Mouse (Mus musculus): Measurements from ENCODE around the gene Ksr1. TPM values are rescaled to one million over a fixed set of nuclear protein-coding genes. Genes with fewer than 3 reads are reported as not detected.

The Ksr1 gene
- polyA plus RNA-seq, 1 experiment from 2014 or later = 4.7 TPM

- no peak for ATAC-seq
- no peak overlapping the region for H3K4me3 ChIP-seq (ENCODE audit: low read depth, low read length)
- 89% methylated on average over 6 of the region's 6 CpGs for WGBS
- H3K9ac ChIP-seq (ENCODE audit: low read depth, low read length) = no peak overlapping the region
- H3K27me3 ChIP-seq (replicated peaks; ENCODE audit: control insufficient read depth, insufficient read depth, low read length) = no peaks in the 10 kb centered on the region
- H3K27ac ChIP-seq (ENCODE audit: low read depth, low read length) = no peak overlapping the region
- peaks cover 4% of the 10 kb centered on the region; the same call in 1 of the 2 replicates for H3K4me1 ChIP-seq (replicated peaks; ENCODE audit: control insufficient read depth, insufficient read depth, low read length)
- H3K36me3 ChIP-seq (ENCODE audit: control insufficient read depth, insufficient read depth) = no peaks in the 10 kb centered on the region; the same call in 1 of the 2 replicates
- no peak overlapping the region for H3K4me2 ChIP-seq (replicated peaks; ENCODE audit: low read depth)
- no peaks in the 10 kb centered on the region for H3K9me3 ChIP-seq (ENCODE audit: control insufficient read depth)
- no peak for TF ChIP-seq CTCF (IDR thresholded peaks at IDR 0.05; ENCODE audit: low read depth)
These were observed 54.0 kb downstream of the Ksr1 start for GRCm38 (mm10) chr11:79092245-79092644.

GRCm38 (mm10) chr11:79089756-79090155 lies 56.5 kb downstream of the Ksr1 start:
- H3K36me3 ChIP-seq (ENCODE audit: control insufficient read depth, insufficient read depth) = no peaks in the 10 kb centered on the region; the same call in 1 of the 2 replicates

GRCm38 (mm10) chr11:79089027-79089426 lies 57.2 kb downstream of the Ksr1 start:
- no peak overlapping the region for H3K4me2 ChIP-seq (replicated peaks; ENCODE audit: low read depth)
- H3K4me3 ChIP-seq (ENCODE audit: low read depth, low read length) = no peak overlapping the region
- no peak for ATAC-seq
- H3K27ac ChIP-seq (ENCODE audit: low read depth, low read length) = no peak overlapping the region
- H3K4me1 ChIP-seq (replicated peaks; ENCODE audit: control insufficient read depth, insufficient read depth, low read length) = no peaks in the 10 kb centered on the region
- no peaks in the 10 kb centered on the region; the same call in 1 of the 2 replicates for H3K36me3 ChIP-seq (ENCODE audit: control insufficient read depth, insufficient read depth)
- TF ChIP-seq CTCF (IDR thresholded peaks at IDR 0.05; ENCODE audit: low read depth) = no peak
- H3K9me3 ChIP-seq (ENCODE audit: control insufficient read depth) = no peaks in the 10 kb centered on the region
- WGBS = 63% methylated on average over 5 of the region's 5 CpGs
- no peaks in the 10 kb centered on the region for H3K27me3 ChIP-seq (replicated peaks; ENCODE audit: control insufficient read depth, insufficient read depth, low read length)
- no peak overlapping the region for H3K9ac ChIP-seq (ENCODE audit: low read depth, low read length)

More at GRCm38 (mm10) chr11:79089756-79090155, 56.5 kb downstream of the Ksr1 start:
- no peak for ATAC-seq
- H3K9ac ChIP-seq (ENCODE audit: low read depth, low read length) = no peak overlapping the region
- H3K27me3 ChIP-seq (replicated peaks; ENCODE audit: control insufficient read depth, insufficient read depth, low read length) = no peaks in the 10 kb centered on the region
- no peaks in the 10 kb centered on the region for H3K9me3 ChIP-seq (ENCODE audit: control insufficient read depth)
- H3K4me1 ChIP-seq (replicated peaks; ENCODE audit: control insufficient read depth, insufficient read depth, low read length) = no peaks in the 10 kb centered on the region
- whole genome bisulfite sequencing = 85% methylated on average over 1 of the region's 1 CpGs
- TF ChIP-seq CTCF (IDR thresholded peaks at IDR 0.05; ENCODE audit: low read depth) = no peak
- no peak overlapping the region for H3K4me2 ChIP-seq (replicated peaks; ENCODE audit: low read depth)
- no peak overlapping the region for H3K4me3 ChIP-seq (ENCODE audit: low read depth, low read length)
- H3K27ac ChIP-seq (ENCODE audit: low read depth, low read length) = no peak overlapping the region; the same call in 1 of the 2 replicates

GRCm38 (mm10) chr11:79088325-79088724 lies 57.9 kb downstream of the Ksr1 start:
- H3K9ac ChIP-seq (ENCODE audit: low read depth, low read length) = no peak overlapping the region
- H3K4me2 ChIP-seq (replicated peaks; ENCODE audit: low read depth) = no peak overlapping the region

GRCm38 (mm10) chr11:79087731-79088311 lies 58.4 kb downstream of the Ksr1 start:
- 89% methylated on average over 4 of the region's 4 CpGs for WGBS
- Histone ChIP-seq H3K4me1 (replicated peaks; ENCODE audit: control insufficient read depth, insufficient read depth, low read length) (no peaks in the 10 kb centered on the region), H3K36me3 (ENCODE audit: control insufficient read depth, insufficient read depth) (no peaks in the 10 kb centered on the region), H3K4me2 (replicated peaks; ENCODE audit: low read depth) (no peak overlapping the region), H3K27ac (ENCODE audit: low read depth, low read length) (0 out of 2 replicates have a peak overlapping the region, but pooled peaks have one; percentile 35), H3K27me3 (replicated peaks; ENCODE audit: control insufficient read depth, insufficient read depth, low read length) (no peaks in the 10 kb centered on the region), H3K9me3 (ENCODE audit: control insufficient read depth) (no peaks in the 10 kb centered on the region), H3K9ac (ENCODE audit: low read depth, low read length) (no peak overlapping the region), H3K4me3 (ENCODE audit: low read depth, low read length) (no peak overlapping the region)
- no peak for TF ChIP-seq CTCF (IDR thresholded peaks at IDR 0.05; ENCODE audit: low read depth)
- ATAC-seq = no peak

More at GRCm38 (mm10) chr11:79088325-79088724, 57.9 kb downstream of the Ksr1 start:
- Histone ChIP-seq H3K36me3 (ENCODE audit: control insufficient read depth, insufficient read depth) (no peaks in the 10 kb centered on the region), H3K9me3 (ENCODE audit: control insufficient read depth) (no peaks in the 10 kb centered on the region), H3K4me1 (replicated peaks; ENCODE audit: control insufficient read depth, insufficient read depth, low read length) (no peaks in the 10 kb centered on the region), H3K4me3 (ENCODE audit: low read depth, low read length) (no peak overlapping the region), H3K27me3 (replicated peaks; ENCODE audit: control insufficient read depth, insufficient read depth, low read length) (no peaks in the 10 kb centered on the region), H3K27ac (ENCODE audit: low read depth, low read length) (no peak overlapping the region)
- TF ChIP-seq CTCF (IDR thresholded peaks at IDR 0.05; ENCODE audit: low read depth) = no peak
- WGBS = 80% methylated on average over 9 of the region's 9 CpGs
- no peak for ATAC-seq

- H3K4me2 ChIP-seq (replicated peaks; ENCODE audit: low read depth) = no peak overlapping the region
- no peak overlapping the region for H3K9ac ChIP-seq (ENCODE audit: low read depth, low read length)
- no peaks in the 10 kb centered on the region for H3K9me3 ChIP-seq (ENCODE audit: control insufficient read depth)
- no peak overlapping the region; the same call in 1 of the 2 replicates for H3K27ac ChIP-seq (ENCODE audit: low read depth, low read length)
- no peaks in the 10 kb centered on the region for H3K36me3 ChIP-seq (ENCODE audit: control insufficient read depth, insufficient read depth)
- no peak for TF ChIP-seq CTCF (IDR thresholded peaks at IDR 0.05; ENCODE audit: low read depth)
- WGBS = 58% methylated on average over 12 of the region's 12 CpGs
- no peaks in the 10 kb centered on the region for H3K27me3 ChIP-seq (replicated peaks; ENCODE audit: control insufficient read depth, insufficient read depth, low read length)
- peaks cover 7% of the 10 kb centered on the region; the same call in 1 of the 2 replicates for H3K4me1 ChIP-seq (replicated peaks; ENCODE audit: control insufficient read depth, insufficient read depth, low read length)
- ATAC-seq = peak; percentile 70
- H3K4me3 ChIP-seq (ENCODE audit: low read depth, low read length) = no peak overlapping the region
These were observed 59.4 kb downstream of the Ksr1 start for GRCm38 (mm10) chr11:79086787-79087186.
